17 mouse cellular contexts compared by ENCODE assay signal in the genomic region with DNA sequence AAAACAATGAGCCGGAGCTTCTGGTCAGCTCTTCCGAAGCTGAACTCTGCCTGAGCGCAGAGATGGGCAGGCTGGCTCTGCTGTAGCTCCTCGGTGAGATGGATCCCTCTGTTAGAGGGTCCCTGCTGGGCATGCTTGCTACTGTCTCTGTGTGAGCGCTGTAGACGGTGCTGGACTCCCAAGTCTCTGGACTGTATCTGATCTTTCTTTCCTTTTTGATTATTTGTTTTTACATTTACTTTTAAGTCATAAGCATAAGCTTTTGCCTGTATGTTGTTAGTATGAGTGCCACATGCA. TPM values are rescaled to one million over a fixed set of nuclear protein-coding genes. Genes with fewer than 3 reads are reported as not detected.
A peak's percentile ranks its signal among the peaks of the same experiment; 100 is the strongest.
DNase-seq lines count a peak whose midpoint lies in the region; ATAC-seq and TF ChIP-seq lines count a peak whose summit lies in the region.
"Had no signal": no experiment of that assay in that cellular context is flagged by ENCODE, and none has a peak within 500 bp of the region (broad histone marks: within the 10 kb centered on the region; RNA-seq: fewer than 3 reads in every experiment).

No protein-coding gene starts in this region.

- no peak for TF ChIP-seq EP300 in heart, postnatal 0 days (IDR thresholded peaks at IDR 0.05; ENCODE audit: low read depth)
- TF ChIP-seq EP300 in heart, adult 2 months (IDR thresholded peaks at IDR 0.05; ENCODE audit: insufficient read depth, low read depth, low read length): no peak

- peaks cover 9% of the 10 kb centered on the region; the same call in 1 of the 2 replicates for H3K4me1 ChIP-seq in forebrain, embryonic 15.5 days
- H3K4me1 ChIP-seq in forebrain, embryonic 12.5 days: no peaks in the 10 kb centered on the region
- H3K4me1 ChIP-seq in heart, postnatal 0 days (ENCODE audit: control insufficient read depth, insufficient read depth): 0 out of 2 replicates have a peak, but pooled peaks cover 8% of the 10 kb centered on the region
- peaks cover 1% of the 10 kb centered on the region; the same call in 1 of the 2 replicates for H3K4me1 ChIP-seq in heart, adult 2 months (ENCODE audit: control insufficient read depth, insufficient read depth, low read length)
- peaks cover 31% of the 10 kb centered on the region for H3K4me1 ChIP-seq in liver, embryonic 13.5 days (replicated peaks)
- H3K4me1 ChIP-seq: forebrain, embryonic 10.5 days; limb, embryonic 10.5 days; neural tube, embryonic 12.5 days had no signal

- no peak for TF ChIP-seq CTCF in heart, postnatal 0 days (IDR thresholded peaks at IDR 0.05; ENCODE audit: low read depth)
- no peak for TF ChIP-seq CTCF in heart, adult 2 months (IDR thresholded peaks at IDR 0.05)

- DNase-seq in heart, postnatal 0 days (ENCODE audit: low spot score): no peak
- DNase-seq in heart, adult 2 months: no peak
- no peak for DNase-seq in liver, embryonic 13.5 days
- DNase-seq in liver: no peak
- DNase-seq in gastrocnemius, postnatal 36 days: no peak
- DNase-seq: cerebellum, adult 8-10 months; gastrocnemius, postnatal 10 days; heart, adult 11 months; spleen, adult 18-20 months; thymus, adult 2 months had no signal

- H3K4me2 ChIP-seq in forebrain, embryonic 15.5 days (replicated peaks): no peak overlapping the region
- no peak overlapping the region for H3K4me2 ChIP-seq in forebrain, embryonic 12.5 days
- no peak overlapping the region for H3K4me2 ChIP-seq in heart, postnatal 0 days (ENCODE audit: low read depth, low read length)
- no peak overlapping the region for H3K4me2 ChIP-seq in liver, embryonic 13.5 days
- H3K4me2 ChIP-seq: neural tube, embryonic 12.5 days had no signal

- no peaks in the 10 kb centered on the region for H3K9me3 ChIP-seq in forebrain, embryonic 15.5 days
- H3K9me3 ChIP-seq in forebrain, embryonic 12.5 days: no peaks in the 10 kb centered on the region
- no peaks in the 10 kb centered on the region for H3K9me3 ChIP-seq in heart, postnatal 0 days (replicated peaks; ENCODE audit: control insufficient read depth, low read length)
- no peaks in the 10 kb centered on the region for H3K9me3 ChIP-seq in liver, embryonic 13.5 days (replicated peaks)
- H3K9me3 ChIP-seq: forebrain, embryonic 10.5 days; limb, embryonic 10.5 days; neural tube, embryonic 12.5 days had no signal

- WGBS in forebrain, embryonic 15.5 days: 18% methylated on average over 6 of the region's 6 CpGs
- WGBS in forebrain, embryonic 12.5 days: 15% methylated on average over 6 of the region's 6 CpGs
- WGBS in heart, postnatal 0 days: 35% methylated on average over 6 of the region's 6 CpGs
- 39% methylated on average over 6 of the region's 6 CpGs for WGBS in heart, adult 2 months
- WGBS in liver, embryonic 13.5 days (ENCODE audit: insufficient replicate concordance): 48% methylated on average over 6 of the region's 6 CpGs

- H3K27ac ChIP-seq in forebrain, embryonic 15.5 days (replicated peaks): no peak overlapping the region
- no peak overlapping the region for H3K27ac ChIP-seq in forebrain, embryonic 12.5 days
- H3K27ac ChIP-seq in heart, postnatal 0 days (ENCODE audit: low read depth): peak overlapping the region; percentile 2; the same call in 1 of the 2 replicates
- H3K27ac ChIP-seq in heart, adult 2 months: no peak overlapping the region
- no peak overlapping the region for H3K27ac ChIP-seq in liver, embryonic 13.5 days
- H3K27ac ChIP-seq: forebrain, embryonic 10.5 days; limb, embryonic 10.5 days; neural tube, embryonic 12.5 days had no signal

- H3K9ac ChIP-seq in forebrain, embryonic 15.5 days (replicated peaks): no peak overlapping the region
- H3K9ac ChIP-seq in forebrain, embryonic 12.5 days: no peak overlapping the region
- H3K9ac ChIP-seq in heart, postnatal 0 days (replicated peaks; ENCODE audit: low read depth, low read length): no peak overlapping the region
- no peak overlapping the region for H3K9ac ChIP-seq in heart, adult 2 months (ENCODE audit: low read depth, low read length)
- 0 out of 2 replicates have a peak overlapping the region, but pooled peaks have one; percentile 7 for H3K9ac ChIP-seq in liver, embryonic 13.5 days
- H3K9ac ChIP-seq: neural tube, embryonic 12.5 days had no signal

- ATAC-seq in forebrain, embryonic 15.5 days (replicated peaks): peak; percentile 55; the same call in 1 of the 2 replicates
- ATAC-seq in forebrain, embryonic 12.5 days (ENCODE audit: low FRiP score): no peak
- ATAC-seq in heart, postnatal 0 days (ENCODE audit: insufficient read depth, low read depth): no peak
- no peak for ATAC-seq in liver, embryonic 13.5 days (ENCODE audit: low read depth)
- ATAC-seq in erythroblast, adult 5-6 weeks (replicated peaks; ENCODE audit: low FRiP score, poor library complexity, severe bottlenecking): peak; percentile 18; the same call in 1 of the 2 replicates

- no peaks in the 10 kb centered on the region for H3K27me3 ChIP-seq in forebrain, embryonic 15.5 days
- no peaks in the 10 kb centered on the region for H3K27me3 ChIP-seq in forebrain, embryonic 12.5 days
- H3K27me3 ChIP-seq in heart, postnatal 0 days (ENCODE audit: control insufficient read depth, insufficient read depth, low read length): no peaks in the 10 kb centered on the region
- no peaks in the 10 kb centered on the region for H3K27me3 ChIP-seq in heart, adult 2 months (ENCODE audit: control insufficient read depth, insufficient read depth, low read length)
- no peaks in the 10 kb centered on the region for H3K27me3 ChIP-seq in liver, embryonic 13.5 days
- H3K27me3 ChIP-seq: megakaryocyte, embryonic 14.5 days; neural tube, embryonic 12.5 days had no signal

- H3K79me2 ChIP-seq in heart, adult 2 months (replicated peaks; ENCODE audit: control insufficient read depth, insufficient read depth, low read length): no peaks in the 10 kb centered on the region

- H3K4me3 ChIP-seq in forebrain, embryonic 15.5 days: no peak overlapping the region
- H3K4me3 ChIP-seq in forebrain, embryonic 12.5 days (replicated peaks): no peak overlapping the region
- H3K4me3 ChIP-seq in heart, postnatal 0 days (ENCODE audit: low read depth, low read length): no peak overlapping the region
- H3K4me3 ChIP-seq in heart, adult 2 months: no peak overlapping the region
- H3K4me3 ChIP-seq in liver, embryonic 13.5 days (replicated peaks): no peak overlapping the region
- H3K4me3 ChIP-seq: forebrain, embryonic 10.5 days; limb, embryonic 10.5 days; megakaryocyte, embryonic 14.5 days; neural tube, embryonic 12.5 days had no signal

- intact Hi-C loops in heart, adult 2 months (cut with DNase I): no loop called here
- intact Hi-C loops in gastrocnemius, postnatal 36 days (cut with DNase I): no loop called here

- no peak for TF ChIP-seq POLR2A in heart, adult 2 months (IDR thresholded peaks at IDR 0.05; ENCODE audit: insufficient read depth, low read depth, low read length)

- peaks cover 4% of the 10 kb centered on the region; the same call in 1 of the 2 replicates for H3K36me3 ChIP-seq in forebrain, embryonic 15.5 days
- no peaks in the 10 kb centered on the region; the same call in 1 of the 2 replicates for H3K36me3 ChIP-seq in forebrain, embryonic 12.5 days (replicated peaks)
- peaks cover 20% of the 10 kb centered on the region for H3K36me3 ChIP-seq in heart, postnatal 0 days (replicated peaks; ENCODE audit: control insufficient read depth, insufficient read depth, low read length)
- no peaks in the 10 kb centered on the region; the same call in 1 of the 2 replicates for H3K36me3 ChIP-seq in heart, adult 2 months (ENCODE audit: control insufficient read depth, insufficient read depth, low read length)
- peaks cover 19% of the 10 kb centered on the region for H3K36me3 ChIP-seq in liver, embryonic 13.5 days
- H3K36me3 ChIP-seq: neural tube, embryonic 12.5 days had no signal

RNA-seq across cellular contexts. Expression of a gene that starts 8.7 kb away (rescaled TPM):
- polyA plus RNA-seq in forebrain, embryonic 15.5 days (2015; fragmentation: Nextera tagmentation; extraction: Ambion mirVana): 24.7 and 25.0 TPM in 2 replicates
- 22.3 and 24.9 TPM in 2 replicates for polyA plus RNA-seq in forebrain, embryonic 12.5 days (2016; fragmentation: Nextera tagmentation; extraction: Ambion mirVana)
- 8.5 and 10.4 TPM in 2 replicates for total RNA-seq in heart, postnatal 0 days (2014; rRNA removed; ENCODE audit: low replicate concordance)
- polyA plus RNA-seq in heart, postnatal 0 days (2015; fragmentation: Nextera tagmentation; extraction: Ambion mirVana): 17.1 and 21.7 TPM in 2 replicates
- total RNA-seq in heart, adult 2 months (2021): 10 to 100 TPM; 10.5 to 12.0 TPM
- polyA plus RNA-seq in heart, adult 2 months (2012; rRNA removed): 5.2 and 7.9 TPM in 2 replicates
- polyA plus RNA-seq in liver, embryonic 13.5 days (2015; fragmentation: Nextera tagmentation; extraction: Ambion mirVana): 14.2 and 16.4 TPM in 2 replicates
- total RNA-seq in erythroblast, adult 5-6 weeks (2015; ENCODE audit: low replicate concordance): 0.38 and 1.3 TPM in 2 replicates
- total RNA-seq in erythroblast, adult 5-6 weeks (2017; ENCODE audit: low replicate concordance): 3.2 and 11.2 TPM in 2 replicates
- 1 to 10 TPM; 6.6 TPM for total RNA-seq in gastrocnemius, postnatal 36 days (2021)

RNA-seq across cellular contexts. Expression of a gene that starts 32.7 kb away (rescaled TPM):
- 84.8 and 84.9 TPM in 2 replicates for polyA plus RNA-seq in forebrain, embryonic 15.5 days (2015; fragmentation: Nextera tagmentation; extraction: Ambion mirVana)
- polyA plus RNA-seq in forebrain, embryonic 12.5 days (2016; fragmentation: Nextera tagmentation; extraction: Ambion mirVana): 62.8 and 64.2 TPM in 2 replicates
- total RNA-seq in heart, postnatal 0 days (2014; rRNA removed; ENCODE audit: low replicate concordance): 11.0 and 15.3 TPM in 2 replicates
- 21.9 and 22.1 TPM in 2 replicates for polyA plus RNA-seq in heart, postnatal 0 days (2015; fragmentation: Nextera tagmentation; extraction: Ambion mirVana)
- 10 to 100 TPM; 11.0 to 11.6 TPM for total RNA-seq in heart, adult 2 months (2021)
- 3.9 and 7.3 TPM in 2 replicates for polyA plus RNA-seq in heart, adult 2 months (2012; rRNA removed)
- polyA plus RNA-seq in liver, embryonic 13.5 days (2015; fragmentation: Nextera tagmentation; extraction: Ambion mirVana): 57.1 and 61.2 TPM in 2 replicates
- 1.9 and 16.1 TPM in 2 replicates for total RNA-seq in erythroblast, adult 5-6 weeks (2015; ENCODE audit: low replicate concordance)
- 3.8 and 5.3 TPM in 2 replicates for total RNA-seq in erythroblast, adult 5-6 weeks (2017; ENCODE audit: low replicate concordance)
- total RNA-seq in gastrocnemius, postnatal 36 days (2021): 10 to 100 TPM; 11.8 to 13.3 TPM

Comparison
In these comparisons a context has a peak if more than half of its experiments do, and no peak if none do; other contexts are left out.
1. ATAC-seq: peak in forebrain, embryonic 15.5 days (single experiment) and erythroblast, adult 5-6 weeks (single experiment); none in forebrain, embryonic 12.5 days (single experiment), heart, postnatal 0 days (single experiment) and liver, embryonic 13.5 days (single experiment).